Mouse (Mus musculus) embryonic facial prominence, embryonic 15.5 days (tissue): ENCODE data around the gene Ackr1. TPM values are rescaled to one million over a fixed set of nuclear protein-coding genes. Genes with fewer than 3 reads are reported as not detected.

ENCODE experiments used
- ATAC-seq: fragments of 200-750 bp; cut with Nextera tagmentation; 2 replicates; pipeline ENCODE4 v1.8.0; 2017; ENCODE audit warnings: low read depth, moderate TSS enrichment; ENCODE audit not compliant: insufficient number of reproducible peaks, low FRiP score, low TSS enrichment
- H3K27ac ChIP-seq: fragments of 300-500 bp; sonication (generic); replicated peaks from 2 replicates; pipeline ENCODE4 v1.5.1; 2015; ENCODE audit warnings: mild to moderate bottlenecking, inconsistent platforms
- H3K27me3 ChIP-seq: fragments of 300-500 bp; sonication (generic); 2 replicates; pipeline ENCODE4 v1.6.1; 2015; ENCODE audit warnings: inconsistent platforms
- H3K36me3 ChIP-seq: fragments of 300-500 bp; sonication (generic); 2 replicates; pipeline ENCODE4 v1.6.1; 2015; ENCODE audit warnings: mild to moderate bottlenecking, inconsistent platforms
- H3K4me1 ChIP-seq: fragments of 300-500 bp; sonication (generic); 2 replicates; pipeline ENCODE4 v1.6.1; 2015; ENCODE audit warnings: inconsistent platforms
- H3K4me2 ChIP-seq: fragments of 300-500 bp; sonication (generic); replicated peaks from 2 replicates; pipeline ENCODE4 v1.6.1; 2015; ENCODE audit warnings: mild to moderate bottlenecking, inconsistent platforms
- H3K4me3 ChIP-seq: fragments of 300-500 bp; sonication (generic); replicated peaks from 2 replicates; pipeline ENCODE4 v1.5.1; 2015; ENCODE audit warnings: mild to moderate bottlenecking, inconsistent platforms
- H3K9ac ChIP-seq: fragments of 300-500 bp; sonication (generic); 2 replicates; pipeline ENCODE4 v1.6.1; 2015; ENCODE audit warnings: inconsistent platforms
- H3K9me3 ChIP-seq: fragments of 300-500 bp; sonication (generic); replicated peaks from 2 replicates; pipeline ENCODE4 v1.6.1; 2016; ENCODE audit warnings: inconsistent platforms
- WGBS: fragments of 180-500 bp; shearing (Covaris S2); methylation state at CpG from one replicate; pipeline ENCODE4 v1.1.7; 2015; 5-methylcytosine and 5-hydroxymethylcytosine counted together
- polyA plus RNA-seq: library from polyadenylated mRNA; unstranded; fragments of >200 nt; fragmentation: Nextera tagmentation; extraction: Ambion mirVana; gene quantifications from 2 replicates; pipeline ENCODE4 v1.2.1, GENCODE M21; 2015

Gene Ackr1
- polyA plus RNA-seq, 1 experiment from 2014 or later = 2.3 TPM

GRCm38 (mm10) chr1:173345112-173345511, 11.6 kb upstream of the Ackr1 start:
- ATAC-seq = no peak
- Histone ChIP-seq H3K27me3 (no peaks in the 10 kb centered on the region), H3K9ac (no peak overlapping the region), H3K4me3 (no peak overlapping the region), H3K27ac (no peak overlapping the region), H3K36me3 (no peaks in the 10 kb centered on the region), H3K9me3 (no peaks in the 10 kb centered on the region), H3K4me1 (no peaks in the 10 kb centered on the region), H3K4me2 (no peak overlapping the region)
- WGBS = 65% methylated on average over 4 of the region's 4 CpGs

- no peak for ATAC-seq
- H3K4me3 ChIP-seq = no peak overlapping the region
- 75% methylated on average over 3 of the region's 3 CpGs for WGBS
These were observed 10.4 kb upstream of the Ackr1 start for GRCm38 (mm10) chr1:173343934-173344333.

GRCm38 (mm10) chr1:173342425-173342824, 8.9 kb upstream of the Ackr1 start:
- WGBS = 71% methylated on average over 1 of the region's 1 CpGs
- Histone ChIP-seq H3K27me3 (no peaks in the 10 kb centered on the region), H3K9ac (no peak overlapping the region), H3K9me3 (no peaks in the 10 kb centered on the region), H3K4me3 (no peak overlapping the region), H3K4me1 (no peaks in the 10 kb centered on the region), H3K27ac (no peak overlapping the region), H3K4me2 (no peak overlapping the region), H3K36me3 (no peaks in the 10 kb centered on the region)
- ATAC-seq = no peak

More at GRCm38 (mm10) chr1:173343934-173344333, 10.4 kb upstream of the Ackr1 start:
- Histone ChIP-seq H3K9ac (no peak overlapping the region), H3K27ac (no peak overlapping the region), H3K4me2 (no peak overlapping the region), H3K36me3 (no peaks in the 10 kb centered on the region), H3K4me1 (no peaks in the 10 kb centered on the region), H3K27me3 (no peaks in the 10 kb centered on the region), H3K9me3 (no peaks in the 10 kb centered on the region)

GRCm38 (mm10) chr1:173339543-173339942, 6.0 kb upstream of the Ackr1 start:
- ATAC-seq = no peak

GRCm38 (mm10) chr1:173337008-173337407, 3.5 kb upstream of the Ackr1 start:
- H3K4me3 ChIP-seq = no peak overlapping the region
- H3K9me3 ChIP-seq = no peaks in the 10 kb centered on the region
- ATAC-seq = no peak
- no peak overlapping the region for H3K27ac ChIP-seq
- H3K4me1 ChIP-seq = no peaks in the 10 kb centered on the region; the same call in 1 of the 2 replicates
- no peak overlapping the region for H3K9ac ChIP-seq
- WGBS = 88% methylated on average over 10 of the region's 10 CpGs
- H3K27me3 ChIP-seq = no peaks in the 10 kb centered on the region
- no peaks in the 10 kb centered on the region for H3K36me3 ChIP-seq
- no peak overlapping the region for H3K4me2 ChIP-seq

More at GRCm38 (mm10) chr1:173339543-173339942, 6.0 kb upstream of the Ackr1 start:
- H3K4me2 ChIP-seq = no peak overlapping the region
- WGBS = 7% methylated on average over 2 of the region's 2 CpGs
- no peak overlapping the region for H3K4me3 ChIP-seq
- no peaks in the 10 kb centered on the region for H3K36me3 ChIP-seq
- H3K4me1 ChIP-seq = no peaks in the 10 kb centered on the region; the same call in 1 of the 2 replicates
- no peaks in the 10 kb centered on the region for H3K27me3 ChIP-seq
- H3K27ac ChIP-seq = no peak overlapping the region
- H3K9ac ChIP-seq = no peak overlapping the region
- H3K9me3 ChIP-seq = no peaks in the 10 kb centered on the region

- Histone ChIP-seq H3K4me3 (no peak overlapping the region), H3K9me3 (no peaks in the 10 kb centered on the region), H3K36me3 (no peaks in the 10 kb centered on the region), H3K9ac (no peak overlapping the region), H3K27ac (no peak overlapping the region), H3K4me1 (no peaks in the 10 kb centered on the region; the same call in 1 of the 2 replicates), H3K4me2 (no peak overlapping the region), H3K27me3 (no peaks in the 10 kb centered on the region)
- WGBS = 51% methylated on average over 11 of the region's 11 CpGs
- ATAC-seq = no peak
These were observed 2.4 kb upstream of the Ackr1 start for GRCm38 (mm10) chr1:173335903-173336302.

- Histone ChIP-seq H3K9ac (no peak overlapping the region), H3K27me3 (no peaks in the 10 kb centered on the region), H3K9me3 (no peaks in the 10 kb centered on the region), H3K36me3 (no peaks in the 10 kb centered on the region), H3K27ac (no peak overlapping the region), H3K4me3 (no peak overlapping the region), H3K4me1 (no peaks in the 10 kb centered on the region; the same call in 1 of the 2 replicates), H3K4me2 (no peak overlapping the region)
- no peak for ATAC-seq
- WGBS = 88% methylated on average over 5 of the region's 5 CpGs
These were observed 1.1 kb downstream of the Ackr1 start for GRCm38 (mm10) chr1:173332418-173332817.

GRCm38 (mm10) chr1:173329743-173330142, 3.8 kb downstream of the Ackr1 start:
- Histone ChIP-seq H3K4me2 (no peak overlapping the region), H3K27me3 (no peaks in the 10 kb centered on the region), H3K36me3 (no peaks in the 10 kb centered on the region), H3K9ac (no peak overlapping the region), H3K4me3 (no peak overlapping the region), H3K4me1 (no peaks in the 10 kb centered on the region), H3K9me3 (no peaks in the 10 kb centered on the region), H3K27ac (no peak overlapping the region)
- 62% methylated on average over 5 of the region's 5 CpGs for WGBS
- no peak for ATAC-seq

GRCm38 (mm10) chr1:173329185-173329584, 4.4 kb downstream of the Ackr1 start:
- ATAC-seq = no peak
- Histone ChIP-seq H3K9me3 (no peaks in the 10 kb centered on the region), H3K4me1 (no peaks in the 10 kb centered on the region), H3K27ac (no peak overlapping the region), H3K27me3 (no peaks in the 10 kb centered on the region), H3K4me3 (no peak overlapping the region), H3K9ac (no peak overlapping the region), H3K36me3 (no peaks in the 10 kb centered on the region), H3K4me2 (no peak overlapping the region)
- WGBS = 47% methylated on average over 4 of the region's 4 CpGs

- no peak overlapping the region for H3K9ac ChIP-seq
- H3K4me2 ChIP-seq = no peak overlapping the region
- H3K36me3 ChIP-seq = no peaks in the 10 kb centered on the region
- no peak overlapping the region for H3K27ac ChIP-seq
- no peaks in the 10 kb centered on the region for H3K27me3 ChIP-seq
- H3K4me1 ChIP-seq = no peaks in the 10 kb centered on the region
- H3K4me3 ChIP-seq = no peak overlapping the region
- no peaks in the 10 kb centered on the region for H3K9me3 ChIP-seq
- no peak for ATAC-seq
- 50% methylated on average over 8 of the region's 8 CpGs for WGBS
These were observed 5.1 kb downstream of the Ackr1 start for GRCm38 (mm10) chr1:173328446-173328845.

- ATAC-seq = no peak
- Histone ChIP-seq H3K9ac (no peak overlapping the region), H3K9me3 (no peaks in the 10 kb centered on the region), H3K27me3 (no peaks in the 10 kb centered on the region), H3K27ac (no peak overlapping the region), H3K4me1 (no peaks in the 10 kb centered on the region), H3K36me3 (no peaks in the 10 kb centered on the region), H3K4me3 (no peak overlapping the region), H3K4me2 (no peak overlapping the region)
- 45% methylated on average over 1 of the region's 1 CpGs for WGBS
These were observed 7.0 kb downstream of the Ackr1 start for GRCm38 (mm10) chr1:173326552-173326951.

GRCm38 (mm10) chr1:173325395-173325794, 8.2 kb downstream of the Ackr1 start:
- no peak overlapping the region for H3K4me2 ChIP-seq
- no peak for ATAC-seq
- H3K4me1 ChIP-seq = no peaks in the 10 kb centered on the region
- H3K27ac ChIP-seq = no peak overlapping the region
- no peaks in the 10 kb centered on the region for H3K9me3 ChIP-seq
- H3K27me3 ChIP-seq = no peaks in the 10 kb centered on the region
- H3K4me3 ChIP-seq = no peak overlapping the region
- 89% methylated on average over 1 of the region's 1 CpGs for WGBS
- H3K9ac ChIP-seq = no peak overlapping the region
- H3K36me3 ChIP-seq = no peaks in the 10 kb centered on the region
